Mouse (Mus musculus) monocyte, adult 2 months (primary cell): ENCODE results near the gene Scn4b.
A peak's percentile ranks its signal among the peaks of the same experiment; 100 is the strongest.

Source experiments
- DNase-seq, 2 experiments: peaks; one replicate each; pipeline ENCODE4 v3.0.0; 2022; ENCODE audit warnings: low spot score in 2 of 2, low read depth in 1 of 2

Scn4b gene

DNA sequence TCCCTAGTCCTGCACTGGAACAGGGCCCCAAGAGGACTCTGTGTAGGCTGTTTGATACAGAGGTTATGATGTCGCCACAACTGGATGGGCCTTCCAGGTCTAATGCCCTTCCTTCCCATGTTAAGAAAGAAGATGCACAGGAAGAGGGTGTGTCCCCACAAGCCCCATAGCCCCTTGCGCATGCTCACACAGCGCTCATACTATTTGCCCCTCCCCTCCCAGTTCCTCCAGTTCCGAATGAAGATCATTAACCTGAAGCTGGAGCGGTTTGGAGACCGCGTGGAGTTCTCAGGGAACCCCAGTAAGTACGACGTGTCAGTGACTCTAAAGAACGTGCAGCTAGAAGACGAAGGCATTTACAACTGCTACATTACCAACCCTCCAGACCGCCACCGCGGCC is 13.0 kb upstream of the Scn4b start:
- no peak for DNase-seq

DNA sequence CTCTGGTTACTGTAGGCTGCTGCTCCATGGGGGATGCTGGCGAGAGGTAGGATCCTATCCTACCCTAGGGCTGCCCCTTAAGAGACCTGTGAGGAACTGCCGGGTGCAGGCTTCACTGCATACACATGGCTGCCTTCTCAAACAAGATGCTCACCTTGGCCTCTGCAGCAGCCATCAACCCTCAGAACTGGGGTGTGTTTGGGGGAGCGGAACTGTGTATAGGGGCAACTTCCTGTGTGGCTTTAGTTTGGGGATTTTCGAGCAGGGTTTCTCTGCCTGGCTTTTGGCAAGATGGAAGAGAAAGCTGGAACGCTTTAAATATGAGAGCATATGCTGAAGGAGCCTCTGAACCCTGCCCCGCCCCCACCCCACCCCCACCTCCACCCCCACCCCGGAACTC is 11.3 kb upstream of the Scn4b start:
- no peak for DNase-seq

DNA sequence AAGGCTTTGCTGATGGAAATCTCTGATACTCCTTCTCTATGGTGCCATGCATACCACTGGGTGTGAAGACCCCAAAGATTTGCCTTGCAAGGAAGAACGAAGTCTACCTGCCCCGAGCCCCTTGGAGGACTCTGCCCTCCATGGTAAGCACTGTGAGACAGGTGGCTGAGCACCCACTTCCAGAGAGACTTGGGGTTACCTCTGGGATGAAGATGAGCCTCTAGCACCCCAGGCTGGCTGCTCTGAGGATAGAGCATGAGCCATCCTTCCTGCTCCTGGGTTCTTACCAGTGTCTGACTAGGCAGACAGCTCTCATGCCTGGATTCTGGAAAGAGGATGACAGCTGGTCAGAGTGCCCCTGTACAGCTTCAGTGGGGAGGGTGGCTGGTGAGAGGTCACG is 8.1 kb upstream of the Scn4b start:
- no peak for DNase-seq

DNA sequence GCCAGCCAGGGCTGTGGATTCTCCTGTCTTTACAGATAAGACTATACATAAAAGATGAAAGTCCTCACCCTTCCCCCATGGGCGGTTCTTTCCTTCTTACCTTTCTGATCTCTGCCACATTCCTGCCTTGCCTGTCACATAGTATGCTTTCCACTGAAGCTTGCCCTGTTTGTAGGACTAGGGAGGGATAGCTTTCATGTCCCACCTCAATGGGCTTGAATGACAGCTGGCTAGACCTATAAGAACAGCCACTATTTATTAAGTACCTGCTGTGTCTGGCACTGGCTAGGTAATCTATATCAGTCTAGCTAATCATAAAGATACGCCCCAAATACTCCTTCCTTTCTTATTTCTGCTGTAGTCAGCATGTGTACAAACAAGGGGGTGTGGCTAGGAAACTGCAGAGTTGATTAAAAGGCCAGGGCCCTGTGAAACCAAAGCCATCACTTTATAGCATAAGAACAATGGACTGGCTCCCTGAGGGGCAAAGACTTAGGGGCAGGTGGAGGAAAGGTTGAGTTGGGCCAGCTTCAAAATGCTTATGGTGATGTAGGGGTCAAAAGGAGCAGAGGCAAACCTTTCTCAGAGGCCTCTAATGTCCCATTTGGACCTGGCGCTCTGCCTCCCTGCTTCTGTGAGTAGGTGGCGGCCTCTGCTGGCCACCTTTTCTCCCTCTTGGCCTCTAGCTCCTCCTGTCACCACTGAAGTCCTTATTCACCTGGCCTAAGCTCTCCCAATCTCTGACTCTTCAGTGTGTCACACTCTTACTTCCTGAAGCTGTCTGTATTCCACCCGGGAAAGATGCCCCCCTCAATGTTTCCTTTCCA is 4.5 kb upstream of the Scn4b start:
- peak in 1 of 2 experiments; percentile 30 for DNase-seq

GRCm38 (mm10) chr9:45136442-45137169 is 1.6 kb upstream of the Scn4b start:
- no peak for DNase-seq

- no peak for DNase-seq
Measured at GRCm38 (mm10) chr9:45139082-45139481, 887 bp downstream of the Scn4b start.

GRCm38 (mm10) chr9:45140945-45141344 is 2.8 kb downstream of the Scn4b start:
- DNase-seq: no peak

GRCm38 (mm10) chr9:45142686-45143085 is 4.5 kb downstream of the Scn4b start:
- DNase-seq: no peak

GRCm38 (mm10) chr9:45145533-45146266 is 7.5 kb downstream of the Scn4b start:
- DNase-seq: no peak

GRCm38 (mm10) chr9:45146267-45146597 is 8.0 kb downstream of the Scn4b start:
- DNase-seq: peak in 1 of 2 experiments; percentile 23

- DNase-seq: no peak
Measured at GRCm38 (mm10) chr9:45150933-45151332, 12.7 kb downstream of the Scn4b start.

DNA sequence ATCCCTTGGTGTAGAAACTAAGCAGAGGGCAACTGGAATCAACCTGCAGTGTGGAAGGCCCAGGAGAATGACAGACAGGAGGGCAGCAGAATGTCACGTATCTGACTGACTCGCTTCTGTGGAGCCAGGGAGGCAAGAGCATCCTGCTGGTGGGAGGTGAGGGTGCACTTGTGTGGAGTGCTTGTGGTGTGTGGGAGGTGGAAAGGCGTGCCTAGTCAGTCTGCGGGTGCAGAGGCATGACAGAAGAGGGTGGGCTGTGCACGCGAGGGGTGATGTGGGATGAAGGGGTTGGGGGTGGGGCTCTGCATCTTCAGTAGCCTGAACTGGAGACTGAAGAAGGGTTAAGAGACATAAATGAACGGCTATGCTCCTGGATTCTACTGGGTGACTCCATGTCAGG is 15.2 kb downstream of the Scn4b start:
- DNase-seq: no peak

- no peak for DNase-seq
Measured at GRCm38 (mm10) chr9:45167903-45168302, 29.7 kb downstream of the Scn4b start.

- no peak for DNase-seq
Measured at GRCm38 (mm10) chr9:45170150-45170549, 32.0 kb downstream of the Scn4b start.

GRCm38 (mm10) chr9:45171073-45171610 is 32.9 kb downstream of the Scn4b start:
- DNase-seq: no peak

DNA sequence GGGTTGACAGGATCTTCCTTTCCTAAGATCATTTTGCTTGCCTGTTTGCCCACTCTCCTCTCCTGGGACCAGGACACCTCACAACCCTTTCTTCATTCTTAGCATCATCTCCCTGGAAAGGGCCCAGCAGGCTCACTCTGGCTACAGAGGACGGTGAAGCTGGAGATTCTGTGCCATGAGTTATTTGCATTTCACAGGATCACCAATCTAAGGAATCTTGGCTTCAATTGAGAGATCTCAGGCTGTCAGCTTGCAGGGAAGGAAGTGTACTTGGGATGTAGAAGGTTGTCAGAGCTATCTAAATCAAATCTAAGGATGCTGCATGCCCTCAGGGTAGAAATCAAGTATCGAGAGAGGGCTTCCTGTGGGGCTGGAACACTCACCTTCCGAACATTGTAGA is 35.3 kb downstream of the Scn4b start:
- no peak for DNase-seq

DNA sequence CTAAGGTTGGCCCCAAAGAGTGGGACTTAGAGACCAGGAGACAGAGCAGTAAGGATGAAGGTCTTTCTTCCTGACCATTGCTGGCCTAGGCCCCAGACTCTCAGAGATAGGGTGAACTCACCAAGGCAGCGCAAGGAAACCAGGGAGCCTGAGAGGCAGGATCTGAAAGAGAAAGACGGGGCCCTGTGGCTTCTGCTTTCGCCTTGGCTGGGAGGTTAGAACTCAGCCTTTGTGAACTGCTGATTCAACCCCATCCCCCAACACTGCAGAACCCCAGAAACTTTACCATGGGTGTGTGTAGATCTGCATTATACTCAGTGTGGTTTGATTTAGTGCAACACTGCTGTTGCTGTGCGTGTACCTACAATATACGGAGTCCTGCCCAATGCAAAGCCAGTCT is 41.1 kb downstream of the Scn4b start:
- no peak for DNase-seq

- no peak for DNase-seq
Measured at GRCm38 (mm10) chr9:45181770-45182169, 43.6 kb downstream of the Scn4b start, which contains the start of gene BC049352. Gene BC049352 (plus strand): TSS chr9:45182007.

GRCm38 (mm10) chr9:45182521-45182920 is 44.3 kb downstream of the Scn4b start:
- no peak for DNase-seq

GRCm38 (mm10) chr9:45183266-45183665 is 45.1 kb downstream of the Scn4b start:
- DNase-seq: no peak

GRCm38 (mm10) chr9:45185250-45185649 is 47.1 kb downstream of the Scn4b start:
- DNase-seq: no peak
